Mouse (Mus musculus) heart, embryonic 12.5 days (tissue): ENCODE measurements around the gene Tax1bp3. TPM values are rescaled to one million over a fixed set of nuclear protein-coding genes. Genes with fewer than 3 reads are reported as not detected.

Source experiments
- ATAC-seq: fragments of 200-750 bp; cut with Nextera tagmentation; 2 replicates; pipeline ENCODE4 v1.8.0; 2017; ENCODE audit warnings: moderate TSS enrichment, moderate library complexity; ENCODE audit not compliant: insufficient number of reproducible peaks, low FRiP score
- H3K27ac ChIP-seq: fragments of 300-500 bp; sonication (generic); 2 replicates; pipeline ENCODE4 v1.5.1; 2016; ENCODE audit warnings: mild to moderate bottlenecking, moderate library complexity; ENCODE audit not compliant: poor library complexity, severe bottlenecking
- H3K27me3 ChIP-seq: fragments of 300-500 bp; sonication (generic); replicated peaks from 2 replicates; pipeline ENCODE4 v1.6.1; 2016; ENCODE audit warnings: mild to moderate bottlenecking, moderate library complexity
- H3K36me3 ChIP-seq: fragments of 300-500 bp; sonication (generic); 2 replicates; pipeline ENCODE4 v1.6.1; 2016; ENCODE audit warnings: mild to moderate bottlenecking, moderate library complexity
- H3K4me1 ChIP-seq: fragments of 300-500 bp; sonication (generic); replicated peaks from 2 replicates; pipeline ENCODE4 v1.6.1; 2016; ENCODE audit warnings: mild to moderate bottlenecking
- H3K4me2 ChIP-seq: fragments of 300-500 bp; sonication (generic); 2 replicates; pipeline ENCODE4 v1.6.1; 2016; ENCODE audit warnings: mild to moderate bottlenecking, moderate library complexity
- H3K4me3 ChIP-seq: fragments of 300-500 bp; sonication (generic); 2 replicates; pipeline ENCODE4 v1.5.1; 2016; ENCODE audit warnings: mild to moderate bottlenecking
- H3K9ac ChIP-seq: fragments of 300-500 bp; sonication (generic); 2 replicates; pipeline ENCODE4 v1.6.1; 2016; ENCODE audit warnings: mild to moderate bottlenecking, moderate library complexity
- H3K9me3 ChIP-seq: fragments of 300-500 bp; sonication (generic); replicated peaks from 2 replicates; pipeline ENCODE4 v1.6.1; 2016; ENCODE audit warnings: mild to moderate bottlenecking, moderate library complexity
- WGBS: fragments of 180-500 bp; shearing (Covaris S2); methylation state at CpG from one replicate; pipeline ENCODE4 v1.1.7; 2016; 5-methylcytosine and 5-hydroxymethylcytosine counted together
- polyA plus RNA-seq: library from polyadenylated mRNA; unstranded; fragments of >200 nt; fragmentation: Nextera tagmentation; extraction: Ambion mirVana; gene quantifications from 2 replicates; pipeline ENCODE4 v1.2.1, GENCODE M21; 2016

The Tax1bp3 gene
- 239 and 249 TPM in 2 replicates for polyA plus RNA-seq

- Histone ChIP-seq H3K36me3 (peaks cover 28% of the 10 kb centered on the region), H3K9ac (peak within 1 kb of the TSS; percentile 98), H3K27ac (peak within 1 kb of the TSS; percentile 97), H3K9me3 (no peaks in the 10 kb centered on the region), H3K4me2 (peak within 1 kb of the TSS; percentile 95), H3K4me3 (peak within 1 kb of the TSS; percentile 95), H3K27me3 (no peaks in the 10 kb centered on the region), H3K4me1 (peaks cover 36% of the 10 kb centered on the region)
- WGBS = under 1% methylated on average over 81 of the region's 81 CpGs
- peak; percentile 97 for ATAC-seq
Measured at GRCm38 (mm10) chr11:73176608-73177508, at the start of gene Tax1bp3, which contains the start of gene Emc6. Gene Tax1bp3, plus strand, starts transcription at chr11:73177083. Gene Emc6, minus strand, starts transcription at chr11:73177037.

- H3K4me1 ChIP-seq = peaks cover 15% of the 10 kb centered on the region
- no peak overlapping the region for H3K4me3 ChIP-seq
- H3K4me2 ChIP-seq = no peak overlapping the region
- no peaks in the 10 kb centered on the region for H3K27me3 ChIP-seq
- no peak overlapping the region for H3K27ac ChIP-seq
- no peak for ATAC-seq
- 71% methylated on average over 7 of the region's 7 CpGs for WGBS
- no peaks in the 10 kb centered on the region for H3K9me3 ChIP-seq
- H3K9ac ChIP-seq = no peak overlapping the region
- H3K36me3 ChIP-seq = peaks cover 25% of the 10 kb centered on the region
Measured at GRCm38 (mm10) chr11:73131020-73131419, 45.9 kb upstream of the Tax1bp3 start.

- Histone ChIP-seq H3K27me3 (no peaks in the 10 kb centered on the region), H3K4me3 (no peak overlapping the region), H3K27ac (no peak overlapping the region), H3K4me1 (peaks cover 28% of the 10 kb centered on the region), H3K9me3 (no peaks in the 10 kb centered on the region), H3K4me2 (no peak overlapping the region), H3K36me3 (peaks cover 25% of the 10 kb centered on the region), H3K9ac (no peak overlapping the region)
- no peak for ATAC-seq
- WGBS = 88% methylated on average over 6 of the region's 6 CpGs
Measured at GRCm38 (mm10) chr11:73132999-73133398, 43.9 kb upstream of the Tax1bp3 start.

- peak overlapping the region; percentile 22 for H3K4me2 ChIP-seq
- peaks cover 25% of the 10 kb centered on the region for H3K36me3 ChIP-seq
- H3K4me1 ChIP-seq = peaks cover 28% of the 10 kb centered on the region
- H3K27ac ChIP-seq = no peak overlapping the region
- no peaks in the 10 kb centered on the region for H3K27me3 ChIP-seq
- no peak for ATAC-seq
- no peaks in the 10 kb centered on the region for H3K9me3 ChIP-seq
- H3K9ac ChIP-seq = no peak overlapping the region
- H3K4me3 ChIP-seq = no peak overlapping the region
- 95% methylated on average over 5 of the region's 5 CpGs for WGBS
Measured at GRCm38 (mm10) chr11:73134222-73134621, 42.7 kb upstream of the Tax1bp3 start.

- WGBS = 69% methylated on average over 6 of the region's 6 CpGs
- H3K27ac ChIP-seq = no peak overlapping the region
- H3K9me3 ChIP-seq = no peaks in the 10 kb centered on the region
- H3K4me1 ChIP-seq = peaks cover 28% of the 10 kb centered on the region
- no peak for ATAC-seq
- H3K4me2 ChIP-seq = peak overlapping the region; percentile 86
- H3K4me3 ChIP-seq = peak overlapping the region; percentile 84
- no peaks in the 10 kb centered on the region for H3K27me3 ChIP-seq
- H3K9ac ChIP-seq = peak overlapping the region; percentile 87
- H3K36me3 ChIP-seq = peaks cover 19% of the 10 kb centered on the region
Measured at GRCm38 (mm10) chr11:73136587-73136986, 40.3 kb upstream of the Tax1bp3 start.

- H3K27me3 ChIP-seq = no peaks in the 10 kb centered on the region
- peaks cover 28% of the 10 kb centered on the region for H3K4me1 ChIP-seq
- ATAC-seq = 0 out of 2 replicates have a peak, but pooled peaks have one; percentile 1
- WGBS = 33% methylated on average over 11 of the region's 11 CpGs
- peak overlapping the region; percentile 87 for H3K9ac ChIP-seq
- H3K4me3 ChIP-seq = peak overlapping the region; percentile 84
- peaks cover 17% of the 10 kb centered on the region for H3K36me3 ChIP-seq
- no peaks in the 10 kb centered on the region for H3K9me3 ChIP-seq
- H3K27ac ChIP-seq = no peak overlapping the region; the same call in 1 of the 2 replicates
- peak overlapping the region; percentile 86 for H3K4me2 ChIP-seq
Measured at GRCm38 (mm10) chr11:73137116-73137515, 39.8 kb upstream of the Tax1bp3 start.

- Histone ChIP-seq H3K36me3 (peaks cover 9% of the 10 kb centered on the region), H3K4me2 (peak within 1 kb of the TSS; percentile 86), H3K27ac (no peak within 1 kb of the TSS; the same call in 1 of the 2 replicates), H3K4me3 (peak within 1 kb of the TSS; percentile 84), H3K9me3 (no peaks in the 10 kb centered on the region), H3K4me1 (peaks cover 28% of the 10 kb centered on the region), H3K9ac (peak within 1 kb of the TSS; percentile 87), H3K27me3 (no peaks in the 10 kb centered on the region)
- ATAC-seq = peak; percentile 90
- WGBS = under 1% methylated on average over 84 of the region's 84 CpGs
Measured at GRCm38 (mm10) chr11:73137591-73138501, 39.0 kb upstream of the Tax1bp3 start, which contains the start of gene Haspin. Gene Haspin, minus strand, starts transcription at chr11:73138294.

- no peak for ATAC-seq
- 71% methylated on average over 1 of the region's 1 CpGs for WGBS
- no peak overlapping the region for H3K9ac ChIP-seq
- no peak overlapping the region for H3K4me3 ChIP-seq
- no peaks in the 10 kb centered on the region for H3K36me3 ChIP-seq
- H3K27ac ChIP-seq = no peak overlapping the region
- H3K4me2 ChIP-seq = no peak overlapping the region
- peaks cover 14% of the 10 kb centered on the region for H3K4me1 ChIP-seq
- H3K27me3 ChIP-seq = no peaks in the 10 kb centered on the region
- no peaks in the 10 kb centered on the region for H3K9me3 ChIP-seq
Measured at GRCm38 (mm10) chr11:73144261-73144681, 32.6 kb upstream of the Tax1bp3 start.

GRCm38 (mm10) chr11:73146026-73146974, 30.6 kb upstream of the Tax1bp3 start:
- ATAC-seq = 0 out of 2 replicates have a peak, but pooled peaks have one; percentile 39
- no peak overlapping the region for H3K4me2 ChIP-seq
- H3K36me3 ChIP-seq = no peaks in the 10 kb centered on the region
- no peak overlapping the region for H3K9ac ChIP-seq
- no peaks in the 10 kb centered on the region for H3K27me3 ChIP-seq
- 61% methylated on average over 11 of the region's 11 CpGs for WGBS
- peaks cover 14% of the 10 kb centered on the region for H3K4me1 ChIP-seq
- H3K9me3 ChIP-seq = no peaks in the 10 kb centered on the region
- H3K27ac ChIP-seq = no peak overlapping the region
- H3K4me3 ChIP-seq = no peak overlapping the region

- H3K9me3 ChIP-seq = no peaks in the 10 kb centered on the region
- no peaks in the 10 kb centered on the region for H3K27me3 ChIP-seq
- H3K36me3 ChIP-seq = no peaks in the 10 kb centered on the region
- ATAC-seq = no peak
- no peak overlapping the region for H3K9ac ChIP-seq
- H3K27ac ChIP-seq = no peak overlapping the region
- WGBS = 42% methylated on average over 7 of the region's 7 CpGs
- H3K4me1 ChIP-seq = peaks cover 14% of the 10 kb centered on the region
- no peak overlapping the region for H3K4me2 ChIP-seq
- H3K4me3 ChIP-seq = no peak overlapping the region
Measured at GRCm38 (mm10) chr11:73146975-73147365, 29.9 kb upstream of the Tax1bp3 start.
